Mouse (Mus musculus) embryo, embryonic 11 days (tissue): ENCODE measurements around the gene Gxylt2.

ENCODE experiments used
- DNase-seq: peaks from one replicate; pipeline ENCODE4 v3.0.0-alpha.2; 2015

The Gxylt2 gene

DNA sequence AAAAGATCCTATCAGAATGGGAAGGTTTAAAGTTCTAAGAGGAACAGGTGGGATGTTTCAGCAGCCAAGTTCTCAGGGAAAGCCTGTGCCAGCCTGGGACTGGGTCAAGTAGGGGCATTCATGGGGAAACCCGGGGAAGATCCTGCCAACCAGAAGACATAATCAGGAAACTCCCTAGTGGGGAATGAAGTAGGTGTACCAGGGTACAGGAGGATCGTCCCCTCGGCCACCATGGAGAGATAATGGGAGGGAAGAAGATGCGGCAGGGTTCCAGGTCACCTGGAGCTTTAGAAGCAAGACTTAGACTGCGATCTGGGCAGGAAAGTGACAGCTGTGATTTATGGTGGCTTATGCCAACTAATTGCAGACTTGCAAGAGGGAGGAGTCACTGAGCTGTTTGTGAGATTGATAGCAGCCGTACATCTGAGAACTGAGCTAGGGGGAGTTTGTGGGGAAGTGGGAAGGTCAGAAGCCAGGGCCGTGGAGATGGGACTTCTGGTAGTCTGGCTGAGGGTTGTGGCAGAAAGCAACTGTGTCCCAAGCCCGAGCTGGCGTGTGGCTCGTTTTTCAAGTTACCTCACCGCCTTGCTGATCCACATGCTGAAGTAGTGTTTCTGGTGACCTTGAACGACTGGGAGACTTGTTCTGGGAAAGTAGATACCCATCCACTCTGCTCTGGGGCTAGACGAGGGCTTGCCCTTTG lies 98.0 kb downstream of the Gxylt2 start:
- DNase-seq, result peak; percentile 34

DNA sequence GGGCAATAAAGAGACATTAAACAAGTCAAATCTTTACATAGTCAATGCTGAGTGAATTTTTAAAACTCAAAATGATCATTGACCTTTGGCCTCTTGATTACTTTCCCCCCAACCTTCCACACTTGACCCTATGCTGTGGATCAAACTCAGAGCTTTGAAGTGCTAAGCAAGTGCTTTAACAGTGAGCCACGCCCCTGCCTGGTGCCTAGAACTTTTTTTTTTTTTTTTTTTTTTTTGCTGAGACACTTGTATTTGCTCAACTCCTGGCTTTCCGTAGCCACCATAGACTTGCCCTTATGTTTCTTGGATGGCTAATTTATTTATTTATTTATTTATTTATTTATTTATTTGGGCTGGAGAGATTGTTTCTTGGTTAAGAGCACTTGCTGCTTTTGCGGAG lies 98.7 kb downstream of the Gxylt2 start:
- no peak for DNase-seq

DNA sequence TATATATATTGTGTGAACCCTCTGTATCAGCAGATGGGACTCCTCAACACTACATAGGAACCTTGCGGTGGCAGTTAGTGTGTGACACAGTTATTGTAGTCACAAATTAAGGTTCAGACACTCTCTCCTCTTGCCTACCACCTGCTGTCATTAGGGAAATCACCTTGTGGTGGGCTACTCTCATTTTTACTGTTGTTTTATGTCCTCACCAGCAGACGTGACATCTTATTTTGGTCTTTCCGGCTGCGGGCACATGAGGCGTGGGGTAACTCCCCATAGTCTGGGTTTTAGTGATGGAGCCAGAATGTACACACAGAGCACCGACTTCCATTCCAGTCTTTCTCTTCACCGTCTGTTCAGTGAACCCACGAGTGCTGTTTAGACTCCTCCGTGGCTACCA lies 102.7 kb downstream of the Gxylt2 start:
- DNase-seq, result no peak

DNA sequence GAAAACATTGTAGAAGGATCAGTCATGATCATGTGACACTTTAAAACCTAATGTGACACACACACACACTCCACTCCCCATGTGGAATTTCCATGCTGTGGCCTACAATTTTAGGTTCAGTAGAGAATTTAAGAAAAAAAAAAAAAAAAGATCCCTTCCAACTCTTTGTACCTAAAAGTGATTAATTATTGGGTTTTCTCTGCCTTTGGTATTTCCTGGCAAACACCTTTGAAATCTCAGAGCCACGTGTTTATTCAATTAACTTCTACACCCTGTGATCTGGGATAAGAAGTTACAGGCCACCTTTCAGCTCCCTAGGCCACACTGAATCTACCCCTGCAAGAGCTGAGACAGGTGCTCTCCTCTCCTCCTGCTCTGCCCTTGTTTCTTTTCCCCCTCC lies 103.2 kb downstream of the Gxylt2 start:
- DNase-seq, result no peak

DNA sequence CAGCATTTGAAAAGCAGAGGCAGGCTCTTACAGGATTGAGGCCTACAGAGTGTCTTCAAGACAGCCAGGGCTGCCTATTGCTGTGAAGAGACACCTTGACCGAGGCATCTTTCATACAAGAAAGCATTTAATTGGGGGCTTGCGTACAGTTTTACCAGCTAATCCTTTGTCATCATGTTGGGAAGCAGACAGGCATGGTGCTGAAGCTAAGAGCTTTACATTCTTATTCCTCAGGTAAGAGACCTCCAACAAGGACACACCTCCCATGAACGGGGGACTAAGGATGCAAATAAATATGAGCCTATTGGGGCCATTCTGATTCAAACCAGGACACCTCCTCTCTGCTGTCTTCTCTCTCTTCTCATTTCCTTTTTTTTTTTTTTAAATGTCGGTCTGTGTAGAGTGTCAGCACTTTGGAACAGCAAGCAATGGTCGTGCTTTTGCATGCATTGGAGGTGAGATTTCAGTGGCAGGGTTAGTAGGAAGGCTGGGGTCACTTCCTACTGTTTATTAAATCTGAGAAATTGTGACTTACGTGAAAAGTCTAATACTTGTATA lies 103.8 kb downstream of the Gxylt2 start:
- no peak for DNase-seq

DNA sequence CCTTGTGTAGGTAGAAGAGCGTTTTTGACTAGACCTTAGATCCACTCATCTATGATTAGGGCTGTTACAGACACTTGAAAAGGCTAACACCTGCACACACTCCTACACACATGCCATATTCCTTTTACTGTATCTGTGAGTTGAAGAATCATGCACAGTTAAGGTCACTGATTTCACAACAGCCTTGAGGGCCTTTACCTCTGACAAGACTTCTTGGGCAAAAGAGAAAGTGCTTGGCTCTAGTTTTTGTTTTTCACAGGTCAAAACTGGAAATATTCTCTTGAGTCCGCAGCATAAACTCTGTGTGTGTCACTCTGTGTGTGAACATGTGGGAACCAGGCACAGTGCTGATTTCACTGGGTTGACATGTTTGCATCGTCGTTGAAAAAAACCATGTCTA lies 105.6 kb downstream of the Gxylt2 start:
- no peak for DNase-seq

DNA sequence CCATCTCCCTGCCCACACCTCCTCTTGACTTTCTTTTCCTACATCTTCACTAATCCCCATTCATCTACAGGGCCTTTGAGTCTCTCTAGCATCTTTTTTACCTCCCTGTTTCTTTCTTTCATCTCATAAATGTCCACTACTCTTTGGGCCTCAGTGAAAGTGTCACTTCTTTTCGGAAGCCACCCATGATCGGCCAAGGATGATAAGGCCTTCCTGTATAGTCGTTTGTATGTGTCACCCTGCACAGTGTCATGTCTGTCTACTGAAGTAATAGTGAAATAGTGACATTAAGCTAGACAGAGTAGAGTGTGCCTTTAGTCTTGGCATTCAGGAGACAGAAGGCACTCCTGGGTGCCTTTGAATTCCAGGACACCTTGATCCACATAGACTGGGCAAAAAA lies 107.2 kb downstream of the Gxylt2 start:
- no peak for DNase-seq

DNA sequence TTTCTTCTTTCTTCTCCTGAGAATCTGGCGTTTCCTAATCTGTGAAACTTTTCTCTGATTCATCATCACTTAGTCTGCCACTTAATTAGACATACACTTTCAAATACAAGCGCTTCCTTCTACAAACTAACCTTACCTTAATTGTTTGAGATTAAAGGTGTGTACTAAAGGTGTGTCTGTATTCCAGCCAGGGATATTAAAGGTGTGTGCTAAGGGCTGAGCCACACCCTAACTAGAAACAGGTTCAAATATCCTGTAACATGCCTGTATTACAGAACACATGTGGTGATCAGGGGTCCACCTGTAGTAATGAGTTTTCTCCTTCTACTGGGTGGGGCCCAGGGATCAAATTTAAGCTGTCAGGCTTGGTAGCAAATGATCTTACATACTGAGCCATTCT lies 116.8 kb downstream of the Gxylt2 start:
- no peak for DNase-seq

DNA sequence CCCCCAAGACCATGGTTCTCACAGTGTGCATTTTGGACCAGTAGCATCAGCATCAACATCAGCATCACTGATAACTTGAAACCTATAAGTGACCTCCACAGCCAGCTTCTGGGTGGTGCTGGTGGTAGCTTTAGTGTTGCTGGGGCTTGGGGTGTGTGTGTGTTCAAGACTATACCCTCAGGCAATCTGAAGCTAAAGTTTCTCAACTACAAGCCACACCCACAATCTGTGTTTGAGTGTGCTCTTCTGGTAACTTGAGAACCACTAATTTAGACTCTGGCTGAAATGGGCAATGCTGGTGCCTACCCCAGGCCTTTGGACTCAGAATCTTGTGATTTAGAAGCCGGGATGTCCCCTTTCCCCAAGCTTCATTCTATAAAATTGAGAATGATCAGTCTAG lies 118.8 kb downstream of the Gxylt2 start:
- DNase-seq, result peak; percentile 22

DNA sequence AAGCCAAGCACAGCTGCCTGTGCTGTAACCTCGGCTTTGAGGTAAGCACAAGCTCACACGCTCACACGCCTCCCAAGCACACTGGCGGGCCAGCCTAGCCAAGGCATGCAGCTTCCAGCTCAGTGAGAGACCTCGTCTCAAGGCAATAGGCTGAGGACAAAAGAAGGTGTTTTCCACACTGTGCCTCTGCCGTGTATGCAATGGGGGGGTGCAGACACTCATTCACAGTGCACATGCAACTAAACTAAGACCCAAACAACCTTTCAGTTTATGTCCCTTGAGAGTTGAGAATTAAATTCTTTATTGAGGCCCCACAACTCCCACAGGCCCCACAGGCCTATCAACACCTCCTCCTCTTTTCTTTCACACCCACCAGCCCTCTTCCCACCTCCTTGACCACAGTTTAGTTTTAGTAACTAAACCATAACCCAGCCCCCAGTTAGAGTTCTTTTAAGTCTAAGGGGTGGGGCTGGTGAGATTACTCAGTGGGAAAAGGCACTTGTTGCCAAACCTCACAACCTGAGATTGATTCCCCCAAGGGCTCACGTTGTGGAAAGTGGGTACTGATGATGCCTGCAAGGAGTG lies 119.9 kb downstream of the Gxylt2 start:
- DNase-seq, result no peak

DNA sequence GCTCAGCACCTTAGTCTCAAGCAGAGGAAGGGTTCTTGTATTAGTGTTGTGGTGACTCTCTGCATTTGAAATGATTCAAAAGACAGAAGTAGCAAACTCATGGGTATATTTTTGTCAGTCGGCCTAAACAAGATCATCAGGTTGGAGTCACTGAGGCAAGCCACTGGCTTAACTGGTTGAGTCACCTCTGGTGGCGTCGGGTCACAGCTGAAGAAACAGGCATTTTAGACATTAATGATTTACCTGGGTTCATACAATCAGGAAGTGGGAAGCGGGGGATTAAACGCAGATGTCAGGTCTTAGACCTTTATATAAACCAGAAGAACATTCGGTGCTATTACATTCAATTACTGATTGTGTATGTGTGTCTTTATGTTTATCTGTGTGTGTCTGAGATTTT lies 121.5 kb downstream of the Gxylt2 start:
- DNase-seq, result no peak

DNA sequence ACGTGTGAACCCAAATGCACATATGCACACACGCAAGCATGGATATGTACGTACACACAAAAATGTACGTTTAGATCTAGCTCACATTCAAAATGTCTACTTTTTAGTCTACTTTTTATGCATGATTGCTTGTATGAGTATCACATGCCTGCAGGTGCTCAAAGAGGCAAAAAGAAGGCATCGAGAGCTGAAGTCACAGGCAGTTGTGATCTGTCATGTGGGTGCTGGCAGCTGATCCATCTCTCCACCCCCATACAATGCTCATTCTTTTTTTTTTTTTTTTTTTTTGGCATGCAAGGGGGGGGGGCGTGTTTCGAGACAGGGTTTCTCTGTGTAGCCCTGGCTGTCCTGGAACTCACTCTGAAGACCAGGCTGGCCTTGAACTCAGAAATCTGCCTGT lies 124.0 kb downstream of the Gxylt2 start:
- DNase-seq, result no peak

DNA sequence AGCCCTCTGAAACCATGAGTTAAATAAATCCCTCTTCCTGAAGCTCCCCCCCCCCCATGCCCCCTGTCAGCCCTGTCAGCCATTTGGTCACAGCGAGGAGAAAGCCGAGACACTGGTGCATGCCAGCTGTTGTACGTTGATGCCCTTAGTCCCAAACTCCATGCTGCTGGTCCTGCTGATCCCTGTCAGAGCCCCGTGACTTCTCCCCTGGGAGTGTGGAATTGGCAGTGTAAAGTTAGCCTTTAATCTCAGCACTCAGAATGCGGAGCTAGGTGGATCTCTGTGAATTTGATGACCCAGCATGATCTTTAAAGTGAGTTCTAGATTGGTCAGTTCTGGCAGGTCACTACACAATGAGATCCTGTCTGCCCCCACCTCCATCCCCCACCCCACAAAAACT lies 125.2 kb downstream of the Gxylt2 start:
- DNase-seq, result no peak

DNA sequence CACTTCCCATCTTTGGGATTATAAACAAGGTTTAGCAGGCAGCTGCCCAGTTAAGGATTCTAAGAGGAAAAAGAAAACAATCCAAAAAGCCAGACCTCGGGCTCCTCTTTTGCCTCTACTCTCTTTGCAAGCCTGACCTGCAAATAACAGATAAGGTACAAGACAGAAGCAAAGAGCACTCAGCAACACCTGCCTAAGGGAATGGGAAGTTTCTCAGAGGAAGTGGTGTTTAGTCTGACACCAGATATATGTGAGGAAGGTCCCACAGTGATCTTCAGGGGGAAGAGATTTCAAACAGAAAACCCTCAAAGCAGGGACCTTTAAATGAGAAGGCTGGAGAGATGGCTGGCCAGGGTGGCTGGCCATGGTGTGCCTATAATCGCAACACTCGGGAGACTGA lies 126.7 kb downstream of the Gxylt2 start:
- no peak for DNase-seq

DNA sequence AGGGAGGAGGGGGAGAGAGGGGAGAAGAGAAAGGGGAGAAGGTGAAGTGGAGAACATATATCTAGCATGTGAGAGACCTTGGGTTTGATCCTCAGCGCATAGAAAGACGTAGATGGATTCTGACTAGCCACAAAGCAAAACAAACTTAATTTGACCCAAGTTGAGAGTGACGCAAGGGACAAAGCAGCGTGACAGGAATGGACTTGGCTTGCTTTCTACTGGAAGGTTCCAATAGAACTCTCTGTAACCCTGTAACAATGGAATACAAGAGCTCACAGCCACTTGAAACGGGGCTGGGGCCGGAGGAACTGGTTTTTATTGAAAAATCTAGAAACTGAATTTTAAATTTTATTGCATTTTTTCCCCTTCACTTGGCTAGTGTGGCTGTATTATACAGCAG lies 127.2 kb downstream of the Gxylt2 start:
- no peak for DNase-seq

DNA sequence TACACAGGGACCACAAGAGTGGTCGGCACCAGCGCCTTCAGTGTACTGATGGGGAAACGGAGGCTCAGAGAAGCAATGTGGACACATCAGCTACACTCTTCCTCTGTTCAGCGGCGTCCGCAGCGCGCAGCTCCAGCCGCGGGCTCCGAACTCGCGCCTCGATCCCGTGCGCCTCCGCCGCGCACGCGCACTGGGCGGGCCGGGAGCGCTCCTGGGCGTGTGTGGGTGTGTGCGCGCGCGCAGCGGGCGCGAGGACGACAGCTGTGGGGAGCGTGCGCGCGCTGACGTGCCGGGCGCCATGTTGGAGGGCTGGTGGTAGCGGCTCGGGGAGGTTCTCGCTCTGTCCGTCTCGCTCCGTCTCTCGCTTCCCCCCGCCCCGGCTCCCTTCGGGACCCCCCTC lies 128.8 kb downstream of the Gxylt2 start, which contains the start of gene Ppp4r2:
Gene Ppp4r2, plus strand, starts transcription at position 268 of the 400 bp plus-strand sequence.
- peak; percentile 96 for DNase-seq

DNA sequence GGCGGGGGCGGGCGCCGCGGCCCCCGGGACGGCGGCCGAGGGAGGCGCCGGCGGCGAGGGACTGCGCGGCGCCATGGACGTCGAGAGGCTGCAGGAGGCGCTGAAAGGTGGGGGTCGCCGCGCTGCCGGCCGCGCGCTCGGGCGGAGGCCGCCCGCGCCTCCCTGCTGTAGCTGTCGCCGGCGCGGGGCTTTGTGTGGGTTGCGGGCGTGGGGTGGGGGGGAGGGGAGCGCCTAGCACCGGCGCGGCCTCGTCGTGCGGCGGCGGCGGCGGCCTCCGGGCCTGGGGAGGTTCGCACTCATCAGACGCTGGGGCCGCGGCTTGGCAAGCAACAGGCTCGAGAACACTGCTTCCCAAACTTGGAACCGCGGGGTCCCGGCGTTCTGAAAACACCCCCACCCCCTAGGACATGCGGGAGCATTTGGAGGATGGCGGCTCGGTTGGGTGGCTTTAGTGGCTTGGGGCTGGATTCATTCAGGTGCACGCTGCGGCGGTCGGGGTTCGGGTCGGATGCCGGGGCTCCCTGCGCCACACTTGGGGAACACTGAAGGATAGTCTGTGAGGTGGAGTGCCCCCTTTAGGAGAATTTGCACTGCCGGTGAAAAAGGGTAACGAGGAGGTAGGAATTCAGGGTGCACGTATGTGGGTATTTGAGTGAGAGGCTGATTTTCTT lies 129.4 kb downstream of the Gxylt2 start:
- peak; percentile 81 for DNase-seq

DNA sequence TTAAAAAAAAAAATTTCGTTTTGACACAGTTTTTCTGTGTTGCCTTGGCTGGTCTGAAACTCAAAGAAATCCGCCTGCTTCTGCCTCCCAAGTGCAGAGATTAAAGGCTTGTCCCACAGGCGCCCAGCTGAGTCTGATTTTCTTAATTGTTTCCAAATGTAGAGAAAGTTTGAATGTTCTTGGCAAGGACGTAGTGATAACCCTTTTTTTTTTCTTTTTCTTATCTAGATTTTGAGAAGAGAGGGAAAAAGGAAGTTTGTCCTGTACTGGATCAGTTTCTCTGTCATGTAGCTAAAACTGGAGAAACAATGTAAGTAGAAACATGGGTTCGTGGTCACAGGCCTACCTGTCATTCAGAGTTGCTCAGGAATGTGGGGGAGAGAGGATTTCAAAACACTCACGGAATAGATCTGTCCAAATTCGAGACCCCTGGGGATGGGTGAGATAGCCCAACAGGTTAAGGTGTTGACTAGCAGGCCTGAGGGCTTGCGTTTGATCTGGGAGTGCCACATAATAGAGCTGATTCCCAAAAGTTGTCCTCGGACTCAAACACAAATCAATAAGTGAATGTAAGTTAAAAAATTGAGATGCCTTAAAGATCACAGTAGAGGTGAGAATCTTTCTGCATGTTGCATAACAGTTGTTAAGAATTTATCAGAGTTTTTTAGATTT lies 130.1 kb downstream of the Gxylt2 start:
- DNase-seq, result no peak

DNA sequence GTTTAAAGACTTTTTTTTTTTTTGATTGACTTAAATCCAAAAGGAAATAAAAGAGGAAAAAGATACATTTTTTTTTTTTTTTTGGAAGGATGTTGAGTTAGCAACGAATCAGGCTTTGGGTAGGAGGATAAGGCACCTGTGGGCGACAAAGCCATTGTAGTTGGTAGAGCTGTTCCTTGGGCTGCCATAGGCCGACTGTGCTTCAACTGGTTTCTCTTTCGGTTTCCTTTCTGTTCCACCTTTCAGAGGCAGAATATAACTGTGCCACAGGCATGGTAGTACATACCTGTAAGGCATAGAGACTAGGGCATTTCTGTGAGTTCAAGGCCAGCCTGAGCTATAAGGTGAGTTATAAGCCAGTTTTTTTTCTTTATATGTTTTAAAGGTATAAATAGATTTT lies 140.5 kb downstream of the Gxylt2 start:
- DNase-seq, result no peak

DNA sequence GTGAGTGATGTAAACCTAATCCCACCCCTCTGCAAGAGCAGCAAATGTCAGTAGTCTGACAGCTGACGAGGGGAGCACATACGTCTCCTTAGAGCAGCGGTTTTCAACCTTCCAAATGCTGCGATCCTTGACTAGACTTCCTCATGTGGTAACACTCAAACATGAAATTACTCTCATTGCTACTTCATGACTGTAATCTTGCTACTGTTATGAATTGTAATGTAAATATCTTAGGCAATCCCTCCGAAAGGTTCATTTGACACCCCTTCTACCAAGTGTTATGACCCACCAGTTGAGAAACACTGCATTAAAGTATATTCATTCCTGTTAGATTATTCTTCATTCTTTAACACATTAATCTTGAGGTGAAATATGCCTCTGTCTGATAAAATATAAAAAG lies 142.7 kb downstream of the Gxylt2 start:
- DNase-seq, result no peak

DNA sequence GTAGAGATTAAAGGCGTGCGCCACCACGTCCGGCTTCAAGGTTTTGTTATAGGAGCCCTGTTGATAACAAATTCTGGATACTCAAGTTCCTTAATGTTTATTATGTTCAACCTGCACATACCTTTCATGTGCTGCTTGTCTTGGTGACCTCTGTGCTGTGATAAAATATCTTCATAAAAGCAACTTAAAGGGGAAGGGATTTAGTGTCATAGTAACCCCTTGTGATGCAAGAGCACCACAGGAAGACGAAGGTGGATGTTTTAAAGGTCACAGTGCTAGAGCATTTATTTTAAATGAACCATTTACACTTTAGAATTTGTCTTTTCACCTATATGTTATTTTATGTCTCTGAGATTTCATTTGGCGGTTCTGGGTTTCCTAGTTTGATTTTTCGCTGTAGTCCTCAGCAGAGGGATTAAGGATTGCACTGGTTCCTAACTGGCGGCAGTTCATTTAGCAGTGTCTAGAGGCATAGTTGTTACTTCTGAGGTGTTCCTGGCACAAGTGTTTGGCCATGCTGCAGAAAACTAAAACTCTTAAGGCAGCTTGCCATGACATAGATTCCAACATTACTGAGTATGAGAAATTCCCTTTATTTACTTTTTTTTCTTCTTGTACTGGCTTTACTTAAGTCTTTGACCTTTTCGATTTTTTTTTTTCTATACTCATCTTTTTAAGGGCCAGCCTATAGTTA lies 144.3 kb downstream of the Gxylt2 start:
- DNase-seq, result no peak

DNA sequence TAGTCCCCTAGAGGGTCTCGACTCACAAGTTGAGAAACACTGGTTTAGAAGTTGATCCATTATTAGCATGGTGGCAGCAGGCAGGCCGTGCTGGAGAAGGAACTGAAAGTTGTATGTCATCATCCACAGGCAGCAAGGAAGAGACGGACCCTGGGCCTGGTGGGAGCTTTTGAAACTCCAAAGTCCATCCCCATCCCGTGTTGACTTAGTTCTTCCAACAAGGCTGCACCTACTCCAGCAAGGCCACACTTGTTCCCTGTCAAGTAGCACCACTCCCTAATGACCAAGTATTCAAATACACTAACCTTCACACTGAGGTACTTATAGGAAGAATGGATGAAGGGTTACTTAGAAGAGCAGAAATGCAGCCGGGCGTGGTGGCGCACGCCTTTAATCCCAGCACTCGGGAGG lies 146.1 kb downstream of the Gxylt2 start:
- DNase-seq, result no peak

DNA sequence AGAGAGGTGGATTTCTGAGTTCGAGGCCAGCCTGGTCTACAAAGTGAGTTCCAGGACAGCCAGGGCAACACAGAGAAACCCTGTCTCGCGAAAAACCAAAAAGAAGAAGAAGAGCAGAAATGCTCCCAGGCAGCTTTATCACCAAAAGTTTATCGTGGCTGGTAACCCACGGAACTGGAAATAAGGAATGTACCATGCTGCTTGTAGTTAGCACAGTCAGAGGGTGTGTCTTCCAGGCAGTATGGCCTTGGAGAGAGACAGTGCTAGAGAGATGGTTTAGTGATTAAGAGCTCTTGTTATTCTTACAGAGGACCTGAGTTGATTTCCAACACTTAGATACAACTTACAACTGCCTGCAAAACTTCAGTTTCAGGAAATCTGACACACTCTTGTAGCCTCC lies 146.5 kb downstream of the Gxylt2 start:
- DNase-seq, result no peak
